Mouse (Mus musculus) spleen, adult 2 months (tissue): ENCODE results near the gene Slc41a2.

ENCODE experiments used
- CTCF ChIP-seq: fragments of 200-500 bp; IDR thresholded peaks from 2 replicates; pipeline ENCODE4 v1.5.1; 2011; ENCODE audit warnings: mild to moderate bottlenecking, inconsistent platforms; ENCODE audit not compliant: insufficient read depth, insufficient read length, insufficient replicate concordance; ENCODE audit errors: extremely low read depth
- POLR2A ChIP-seq: fragments of 200-500 bp; IDR thresholded peaks from 2 replicates; pipeline ENCODE4 v1.6.1; 2011; ENCODE audit warnings: low read depth, low read length, inconsistent platforms

- TF ChIP-seq POLR2A (no peak), CTCF (no peak)
Measured at GRCm38 (mm10) chr10:83218778-83219177, 118.9 kb downstream of the Slc41a2 start.
